Mouse (Mus musculus): Measurements from ENCODE around the gene Nol3. TPM values are rescaled to one million over a fixed set of nuclear protein-coding genes. Genes with fewer than 3 reads are reported as not detected.

Gene Nol3
- polyA plus RNA-seq, 1 experiment from 2014 or later: 0.10 TPM

- Histone ChIP-seq H3K9ac (peak within 1 kb of the TSS; percentile 92), H3K4me1 (replicated peaks) (peaks cover 66% of the 10 kb centered on the region), H3K27ac (peak within 1 kb of the TSS; percentile 97), H3K4me3 (replicated peaks) (peak within 1 kb of the TSS; percentile 82), H3K36me3 (peaks cover 36% of the 10 kb centered on the region), H3K9me3 (replicated peaks) (no peaks in the 10 kb centered on the region), H3K27me3 (no peaks in the 10 kb centered on the region), H3K4me2 (peak within 1 kb of the TSS; percentile 78)
- ATAC-seq (ENCODE audit: low read depth): peak; percentile 74
- under 1% methylated on average over 36 of the region's 36 CpGs for WGBS (ENCODE audit: insufficient replicate concordance)
- DNase-seq: peak; percentile 97
Measured at GRCm38 (mm10) chr8:105326141-105326672, 50.3 kb downstream of the Nol3 start, which contains the start of the genes Lrrc29 and Tmem208. Gene Lrrc29 (minus strand): TSS chr8:105326278. Gene Tmem208 (plus strand): TSS chr8:105326354.

DNA sequence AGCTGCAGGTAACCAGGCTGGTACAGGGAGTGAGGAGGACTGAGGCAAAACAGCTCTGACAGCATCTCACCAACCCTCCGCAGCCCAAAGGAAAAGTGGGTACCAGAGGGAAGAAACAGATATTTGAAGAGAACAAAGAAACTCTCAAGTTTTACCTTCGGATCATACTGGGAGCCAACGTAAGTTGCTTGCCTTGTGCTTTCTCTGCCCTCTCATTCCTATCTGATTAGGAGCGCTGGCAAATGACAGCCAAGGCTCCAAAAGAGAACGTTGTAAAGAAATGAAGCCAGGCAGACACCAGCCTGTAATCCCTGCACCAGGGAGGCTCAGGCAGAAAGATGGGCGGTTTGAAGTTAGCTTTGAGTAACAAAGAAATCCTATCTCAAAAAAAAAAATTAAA lies 51.0 kb downstream of the Nol3 start:
- WGBS (ENCODE audit: insufficient replicate concordance): 19% methylated on average over 6 of the region's 6 CpGs
- no peaks in the 10 kb centered on the region for H3K9me3 ChIP-seq (replicated peaks)
- no peaks in the 10 kb centered on the region for H3K27me3 ChIP-seq
- peak overlapping the region; percentile 82 for H3K4me3 ChIP-seq (replicated peaks)
- H3K36me3 ChIP-seq: peaks cover 42% of the 10 kb centered on the region
- DNase-seq (no peak), ATAC-seq (ENCODE audit: low read depth) (no peak)
- H3K4me1 ChIP-seq (replicated peaks): peaks cover 62% of the 10 kb centered on the region
- peak overlapping the region; percentile 84 for H3K9ac ChIP-seq
- H3K4me2 ChIP-seq: peak overlapping the region; percentile 77
- peak overlapping the region; percentile 97 for H3K27ac ChIP-seq

DNA sequence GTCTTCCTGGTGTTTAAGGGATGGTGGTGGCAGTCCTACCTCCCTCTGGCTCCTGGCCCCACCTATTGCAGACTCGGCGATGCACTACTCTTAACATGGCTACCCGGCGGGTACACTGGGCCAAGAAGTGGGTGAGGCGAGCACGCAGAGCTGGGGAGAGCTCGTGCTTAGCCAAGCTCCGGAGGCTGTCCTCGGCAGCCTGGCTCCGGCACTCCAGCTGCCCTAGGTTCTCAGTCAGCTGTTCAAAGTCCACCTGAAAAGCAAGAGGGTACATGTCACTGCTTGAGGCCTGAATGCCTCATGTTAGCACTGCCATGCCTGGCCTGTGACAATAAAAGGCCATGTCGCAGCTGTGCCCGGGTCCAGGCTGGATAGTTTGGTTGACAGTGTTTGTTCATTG lies 54.4 kb downstream of the Nol3 start:
- Histone ChIP-seq H3K4me1 (replicated peaks) (peaks cover 31% of the 10 kb centered on the region), H3K4me2 (no peak overlapping the region), H3K9me3 (replicated peaks) (no peaks in the 10 kb centered on the region), H3K27ac (no peak overlapping the region), H3K9ac (no peak overlapping the region), H3K4me3 (replicated peaks) (no peak overlapping the region), H3K36me3 (peaks cover 58% of the 10 kb centered on the region), H3K27me3 (no peaks in the 10 kb centered on the region)
- WGBS (ENCODE audit: insufficient replicate concordance): 88% methylated on average over 12 of the region's 12 CpGs
- ATAC-seq (ENCODE audit: low read depth): no peak
- no peak for DNase-seq

- no peaks in the 10 kb centered on the region for H3K27me3 ChIP-seq
- H3K4me2 ChIP-seq: no peak overlapping the region
- H3K36me3 ChIP-seq: peaks cover 67% of the 10 kb centered on the region
- H3K4me3 ChIP-seq (replicated peaks): no peak overlapping the region
- H3K9me3 ChIP-seq (replicated peaks): no peaks in the 10 kb centered on the region
- no peak for DNase-seq
- H3K9ac ChIP-seq: no peak overlapping the region
- peaks cover 30% of the 10 kb centered on the region for H3K4me1 ChIP-seq (replicated peaks)
- ATAC-seq (ENCODE audit: low read depth): no peak
- H3K27ac ChIP-seq: no peak overlapping the region
- 91% methylated on average over 22 of the region's 22 CpGs for WGBS (ENCODE audit: insufficient replicate concordance)
Measured at GRCm38 (mm10) chr8:105331469-105331868, 55.5 kb downstream of the Nol3 start.

MicroRNAs within 50 kb of the gene (microRNA counts, 519-probe panel; counts per million panel counts)
- 114 counts per million for microRNA mmu-miR-328

Small RNAs within 50 kb of the gene (microRNA-seq; reads per million reads assigned to microRNA genes)
- gene Gm27320 (not detected), gene Mir328 (484 reads per million, percentile 68 among the genes with 10 or more reads in this experiment)

Other genes with a start within 250 kb of the Nol3 start
- 0.09 and 0.24 TPM in 2 replicates for gene Ces3a, start 227.5 kb upstream of the Nol3 start, polyA plus RNA-seq (2015; fragmentation: Nextera tagmentation; extraction: Ambion mirVana)
- not detected in 2 replicates for gene Ces3b, start 192.4 kb upstream of the Nol3 start, polyA plus RNA-seq (2015; fragmentation: Nextera tagmentation; extraction: Ambion mirVana)
- gene Ces4a, start 144.3 kb upstream of the Nol3 start, polyA plus RNA-seq (2015; fragmentation: Nextera tagmentation; extraction: Ambion mirVana): not detected in 2 replicates
- gene Cbfb, start 105.5 kb upstream of the Nol3 start, polyA plus RNA-seq (2015; fragmentation: Nextera tagmentation; extraction: Ambion mirVana): 8.9 and 11.5 TPM in 2 replicates
- 13.5 and 16.0 TPM in 2 replicates for gene D230025D16Rik, start 51.0 kb upstream of the Nol3 start, polyA plus RNA-seq (2015; fragmentation: Nextera tagmentation; extraction: Ambion mirVana)
- 2.3 and 3.2 TPM in 2 replicates for gene B3gnt9, start 21.0 kb upstream of the Nol3 start, polyA plus RNA-seq (2015; fragmentation: Nextera tagmentation; extraction: Ambion mirVana)
- 16.2 and 16.7 TPM in 2 replicates for gene Tradd, start 11.5 kb upstream of the Nol3 start, polyA plus RNA-seq (2015; fragmentation: Nextera tagmentation; extraction: Ambion mirVana)
- gene Fbxl8, start 11.5 kb upstream of the Nol3 start, polyA plus RNA-seq (2015; fragmentation: Nextera tagmentation; extraction: Ambion mirVana): 0.98 and 1.1 TPM in 2 replicates
- 0.10 TPM in 1 of 2 replicates, not detected in the other for gene Hsf4, start 6.3 kb upstream of the Nol3 start, polyA plus RNA-seq (2015; fragmentation: Nextera tagmentation; extraction: Ambion mirVana)
- 0.60 and 1.1 TPM in 2 replicates for gene 4931428F04Rik, start 13.7 kb downstream of the Nol3 start, polyA plus RNA-seq (2015; fragmentation: Nextera tagmentation; extraction: Ambion mirVana)
- 6.2 and 6.7 TPM in 2 replicates for gene Exoc3l, start 20.0 kb downstream of the Nol3 start, polyA plus RNA-seq (2015; fragmentation: Nextera tagmentation; extraction: Ambion mirVana)
- 187 and 232 TPM in 2 replicates for gene E2f4, start 21.5 kb downstream of the Nol3 start, polyA plus RNA-seq (2015; fragmentation: Nextera tagmentation; extraction: Ambion mirVana)
- 2.1 and 2.8 TPM in 2 replicates for gene Elmo3, start 29.5 kb downstream of the Nol3 start, polyA plus RNA-seq (2015; fragmentation: Nextera tagmentation; extraction: Ambion mirVana)
- gene Lrrc29, start 50.1 kb downstream of the Nol3 start, polyA plus RNA-seq (2015; fragmentation: Nextera tagmentation; extraction: Ambion mirVana): 9.4 and 9.5 TPM in 2 replicates
- gene Tmem208, start 50.2 kb downstream of the Nol3 start, polyA plus RNA-seq (2015; fragmentation: Nextera tagmentation; extraction: Ambion mirVana): 103 and 108 TPM in 2 replicates
- gene Fhod1, start 71.8 kb downstream of the Nol3 start, polyA plus RNA-seq (2015; fragmentation: Nextera tagmentation; extraction: Ambion mirVana): 0.66 and 0.71 TPM in 2 replicates
- 0.14 and 0.15 TPM in 2 replicates for gene Slc9a5, start 72.7 kb downstream of the Nol3 start, polyA plus RNA-seq (2015; fragmentation: Nextera tagmentation; extraction: Ambion mirVana)
- 0.05 and 0.09 TPM in 2 replicates for gene Plekhg4, start 97.1 kb downstream of the Nol3 start, polyA plus RNA-seq (2015; fragmentation: Nextera tagmentation; extraction: Ambion mirVana)
- not detected in 2 replicates for gene Kctd19, start 137.4 kb downstream of the Nol3 start, polyA plus RNA-seq (2015; fragmentation: Nextera tagmentation; extraction: Ambion mirVana)
- gene Lrrc36, start 137.4 kb downstream of the Nol3 start, polyA plus RNA-seq (2015; fragmentation: Nextera tagmentation; extraction: Ambion mirVana): 0.15 and 0.16 TPM in 2 replicates
- 1.6 and 1.8 TPM in 2 replicates for gene Tppp3, start 195.4 kb downstream of the Nol3 start, polyA plus RNA-seq (2015; fragmentation: Nextera tagmentation; extraction: Ambion mirVana)
- 2.1 TPM in 2 replicates for gene Zdhhc1, start 220.8 kb downstream of the Nol3 start, polyA plus RNA-seq (2015; fragmentation: Nextera tagmentation; extraction: Ambion mirVana)
- gene Hsd11b2, start 242.6 kb downstream of the Nol3 start, polyA plus RNA-seq (2015; fragmentation: Nextera tagmentation; extraction: Ambion mirVana): 1.5 and 2.2 TPM in 2 replicates

Measured in liver, embryonic 13.5 days (tissue).